In genomic region chr1:193448793-193449393, GRCm38 (mm10) we compare ENCODE assay signal across 9 mouse cellular contexts.
DNase-seq lines count a peak whose midpoint lies in the region; ATAC-seq and TF ChIP-seq lines count a peak whose summit lies in the region.
"Had no signal": no experiment of that assay in that cellular context is flagged by ENCODE, and none has a peak within 500 bp of the region (broad histone marks: within the 10 kb centered on the region; RNA-seq: fewer than 3 reads in every experiment).

No protein-coding gene starts in this region.

- H3K27ac ChIP-seq in heart, embryonic 14.5 days (replicated peaks in 1 of 2; ENCODE audit: control insufficient read depth in 1 of 2, insufficient read depth in 1 of 2, low read depth in 2 of 2, low read length in 2 of 2), result peak overlapping the region; percentile 58 to 84
- peak overlapping the region; percentile 48 for H3K27ac ChIP-seq in left cerebral cortex, adult 2 months
- H3K27ac ChIP-seq in embryonic facial prominence, embryonic 13.5 days, result peak overlapping the region; percentile 58; the same call in 1 of the 2 replicates
- no peak overlapping the region for H3K27ac ChIP-seq in intestine, postnatal 0 days (ENCODE audit: low read depth, low read length)

- TF ChIP-seq CTCF in left cerebral cortex, adult 2 months (IDR thresholded peaks at IDR 0.05), result no peak
- TF ChIP-seq CTCF in intestine, postnatal 0 days (IDR thresholded peaks at IDR 0.05; ENCODE audit: low read depth), result no peak

- intact Hi-C loops in heart, postnatal 14 days (cut with DNase I), result loop anchor here (5.0 to 10.0 kb wide), 4 partner anchors 62 to 776 kb away; no protein-coding TSS in a partner anchor
- intact Hi-C loops in left cerebral cortex, adult 2 months (cut with DNase I), result loop anchor here (2.0 to 5.0 kb wide), 5 partner anchors 117 to 1238 kb away; partner anchors contain the start of gene Plxna2

- no peaks in the 10 kb centered on the region for H3K9me3 ChIP-seq in heart, embryonic 14.5 days (ENCODE audit: control insufficient read depth, low read length)
- no peaks in the 10 kb centered on the region for H3K9me3 ChIP-seq in embryonic facial prominence, embryonic 13.5 days
- no peaks in the 10 kb centered on the region for H3K9me3 ChIP-seq in intestine, postnatal 0 days (ENCODE audit: control insufficient read depth)
- H3K9me3 ChIP-seq: embryonic facial prominence, embryonic 12.5 days had no signal

- 0 out of 2 replicates have a peak, but pooled peaks have one; percentile 10 for ATAC-seq in heart, embryonic 14.5 days (ENCODE audit: insufficient number of reproducible peaks, insufficient read depth, low FRiP score, low read depth)
- peak; percentile 17; the same call in 1 of the 2 replicates for ATAC-seq in embryonic facial prominence, embryonic 13.5 days (ENCODE audit: insufficient number of reproducible peaks, insufficient read depth, low FRiP score, low TSS enrichment, low read depth)
- peak; percentile 77 for ATAC-seq in intestine, postnatal 0 days

- no peaks in the 10 kb centered on the region for H3K36me3 ChIP-seq in heart, embryonic 14.5 days (ENCODE audit: control insufficient read depth, insufficient read depth, low read length)
- H3K36me3 ChIP-seq in embryonic facial prominence, embryonic 13.5 days, result no peaks in the 10 kb centered on the region
- no peaks in the 10 kb centered on the region for H3K36me3 ChIP-seq in intestine, postnatal 0 days (ENCODE audit: control insufficient read depth, insufficient read depth)
- H3K36me3 ChIP-seq: embryonic facial prominence, embryonic 12.5 days had no signal

- H3K4me2 ChIP-seq in heart, embryonic 14.5 days (ENCODE audit: low read length), result no peak overlapping the region
- H3K4me2 ChIP-seq in embryonic facial prominence, embryonic 13.5 days, result no peak overlapping the region
- H3K4me2 ChIP-seq in intestine, postnatal 0 days (replicated peaks; ENCODE audit: low read depth), result no peak overlapping the region
- H3K4me2 ChIP-seq: embryonic facial prominence, embryonic 12.5 days had no signal

- H3K9ac ChIP-seq in heart, embryonic 14.5 days (ENCODE audit: low read length), result no peak overlapping the region
- no peak overlapping the region for H3K9ac ChIP-seq in embryonic facial prominence, embryonic 13.5 days
- no peak overlapping the region for H3K9ac ChIP-seq in intestine, postnatal 0 days (ENCODE audit: low read depth, low read length)

- WGBS in heart, embryonic 14.5 days, result 35% methylated on average over 3 of the region's 3 CpGs
- WGBS in embryonic facial prominence, embryonic 13.5 days, result 58% methylated on average over 3 of the region's 3 CpGs
- WGBS in intestine, postnatal 0 days, result 26% methylated on average over 3 of the region's 3 CpGs

- H3K4me1 ChIP-seq in heart, embryonic 14.5 days (ENCODE audit: control insufficient read depth in 2 of 2, insufficient read depth in 2 of 2, low read length in 2 of 2), result peaks cover 26 to 33% of the 10 kb centered on the region in 2 experiments
- H3K4me1 ChIP-seq in embryonic facial prominence, embryonic 13.5 days, result peaks cover 35% of the 10 kb centered on the region
- 0 out of 2 replicates have a peak, but pooled peaks cover 3% of the 10 kb centered on the region for H3K4me1 ChIP-seq in intestine, postnatal 0 days (replicated peaks; ENCODE audit: control insufficient read depth, insufficient read depth, low read length)

- H3K4me3 ChIP-seq in heart, embryonic 14.5 days (ENCODE audit: control insufficient read depth in 1 of 2, insufficient read depth in 1 of 2, low read depth in 1 of 2, low read length in 2 of 2), result no peak overlapping the region
- no peak overlapping the region for H3K4me3 ChIP-seq in left cerebral cortex, adult 2 months
- no peak overlapping the region for H3K4me3 ChIP-seq in embryonic facial prominence, embryonic 13.5 days
- no peak overlapping the region for H3K4me3 ChIP-seq in intestine, postnatal 0 days (ENCODE audit: low read depth, low read length)
- H3K4me3 ChIP-seq: embryonic facial prominence, embryonic 12.5 days had no signal

- no peaks in the 10 kb centered on the region for H3K27me3 ChIP-seq in heart, embryonic 14.5 days (ENCODE audit: control insufficient read depth, insufficient read depth, low read length)
- no peaks in the 10 kb centered on the region for H3K27me3 ChIP-seq in embryonic facial prominence, embryonic 13.5 days
- H3K27me3 ChIP-seq in intestine, postnatal 0 days (replicated peaks; ENCODE audit: control insufficient read depth, insufficient read depth, low read length), result no peaks in the 10 kb centered on the region
- H3K27me3 ChIP-seq: embryonic facial prominence, embryonic 12.5 days had no signal

- DNase-seq in heart, postnatal 14 days, result no peak
- no peak for DNase-seq in left cerebral cortex, adult 2 months (ENCODE audit: extremely low spot score in 1 of 2, low spot score in 2 of 2)
- DNase-seq in left cerebral cortex, adult 9 months (ENCODE audit: low spot score in 2 of 2), result no peak
- no peak for DNase-seq in cerebellum, postnatal 10 days
- DNase-seq in gastrocnemius, postnatal 25 days, result no peak

Comparison
In these comparisons a context has a peak if more than half of its experiments do, and no peak if none do; other contexts are left out.
1. ATAC-seq: peak in every context shown above with its lines; median percentile 77 in intestine, postnatal 0 days; 17 in embryonic facial prominence, embryonic 13.5 days; 10 in heart, embryonic 14.5 days.